Mouse (Mus musculus): ENCODE data around the gene Lmo3. TPM values are rescaled to one million over a fixed set of nuclear protein-coding genes. Genes with fewer than 3 reads are reported as not detected.

The Lmo3 gene
- polyA plus RNA-seq (2012; rRNA removed): 117 and 121 TPM in 2 replicates

DNA sequence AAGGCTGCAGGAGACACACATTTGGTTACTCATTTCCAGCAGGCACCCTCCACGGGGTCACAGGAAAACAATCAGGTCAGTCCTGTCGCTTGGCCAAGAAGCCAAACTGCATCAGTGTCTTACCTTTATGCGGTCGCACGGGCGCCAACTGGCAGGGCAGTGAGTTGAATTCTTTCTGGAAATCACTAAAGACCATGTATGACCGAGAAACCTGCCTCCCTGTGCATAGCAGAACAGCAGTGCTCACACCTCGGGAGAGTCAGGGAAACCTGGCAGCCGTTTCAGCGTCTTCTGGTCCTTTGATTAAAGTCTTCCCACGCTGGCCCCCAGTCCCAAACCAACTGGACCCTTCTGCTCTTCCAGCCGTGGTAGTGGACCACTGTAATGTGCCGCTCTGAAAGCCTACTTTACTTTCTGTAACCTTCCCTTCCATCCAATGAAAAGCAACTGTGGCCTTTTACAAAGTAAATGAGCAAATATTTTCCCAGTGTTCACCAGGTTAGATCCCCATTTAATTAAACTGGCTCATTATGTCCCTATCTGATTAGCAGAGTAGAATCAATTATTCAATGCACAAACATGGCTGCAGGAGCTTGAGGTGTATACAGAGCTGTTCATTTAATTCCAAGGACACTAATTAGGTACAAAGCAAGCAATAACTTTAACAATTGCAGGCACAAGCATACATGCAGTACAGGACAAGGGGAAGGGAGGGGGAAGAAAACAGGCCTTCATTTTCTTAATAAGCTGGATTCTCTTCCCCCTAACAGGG lies at the start of gene Lmo3:
Lmo3 (minus strand) TSS at position 235 of the 772 bp plus-strand sequence.
- peak; percentile 83 for DNase-seq (ENCODE audit: low read depth)
- TF ChIP-seq CTCF (IDR thresholded peaks at IDR 0.05; ENCODE audit: borderline replicate concordance, extremely low read depth, insufficient read depth, insufficient read length) (no peak), POLR2A (IDR thresholded peaks at IDR 0.05; ENCODE audit: borderline replicate concordance, extremely low read depth, insufficient read depth, insufficient read length, poor library complexity, severe bottlenecking) (no peak)

DNA sequence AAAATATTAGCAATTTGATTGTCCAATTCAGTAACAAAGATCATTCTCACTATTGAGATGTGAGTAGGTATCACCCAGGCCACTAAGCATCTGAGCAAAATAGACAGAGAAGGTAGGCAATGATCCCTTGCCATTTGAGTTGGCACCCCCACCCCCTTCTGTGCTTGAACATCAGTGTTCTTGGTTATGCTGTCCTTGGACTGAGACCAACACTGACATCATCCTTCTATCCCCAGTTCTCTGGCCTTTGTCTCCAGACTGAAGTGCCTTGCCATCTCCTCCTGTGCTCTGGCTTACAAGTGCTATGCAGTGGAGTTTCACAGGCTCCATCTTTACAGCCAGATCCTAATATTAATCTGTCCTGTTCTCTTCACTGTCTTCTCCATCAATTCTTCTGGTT lies 39.0 kb upstream of the Lmo3 start:
- TF ChIP-seq POLR2A (IDR thresholded peaks at IDR 0.05; ENCODE audit: borderline replicate concordance, extremely low read depth, insufficient read depth, insufficient read length, poor library complexity, severe bottlenecking): no peak
- no peak for TF ChIP-seq CTCF (IDR thresholded peaks at IDR 0.05; ENCODE audit: borderline replicate concordance, extremely low read depth, insufficient read depth, insufficient read length)
- no peak for DNase-seq (ENCODE audit: low read depth)

DNA sequence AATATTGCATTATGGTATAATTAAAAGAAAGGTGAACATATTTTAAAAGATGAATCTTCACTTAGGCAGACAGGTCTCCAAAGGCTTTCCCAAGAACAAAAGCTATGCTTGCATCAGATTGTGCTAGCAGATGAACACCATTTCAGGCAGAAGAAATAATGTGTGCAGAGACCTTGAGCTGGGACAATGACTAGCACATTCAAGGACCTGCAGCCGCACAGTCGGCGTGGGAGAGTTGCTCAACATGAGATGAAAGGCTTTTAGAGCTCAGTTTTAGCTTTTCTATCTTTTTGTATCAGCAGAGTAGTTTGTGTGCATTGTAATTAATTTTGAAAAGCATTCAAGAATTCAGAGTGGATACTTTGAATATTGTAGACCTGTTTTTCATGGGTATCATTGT lies 36.6 kb upstream of the Lmo3 start:
- no peak for DNase-seq (ENCODE audit: low read depth)
- no peak for TF ChIP-seq CTCF (IDR thresholded peaks at IDR 0.05; ENCODE audit: borderline replicate concordance, extremely low read depth, insufficient read depth, insufficient read length)
- TF ChIP-seq POLR2A (IDR thresholded peaks at IDR 0.05; ENCODE audit: borderline replicate concordance, extremely low read depth, insufficient read depth, insufficient read length, poor library complexity, severe bottlenecking): no peak

GRCm38 (mm10) chr6:138597016-138597415 lies 15.2 kb upstream of the Lmo3 start:
- no peak for TF ChIP-seq CTCF (IDR thresholded peaks at IDR 0.05; ENCODE audit: borderline replicate concordance, extremely low read depth, insufficient read depth, insufficient read length)
- no peak for TF ChIP-seq POLR2A (IDR thresholded peaks at IDR 0.05; ENCODE audit: borderline replicate concordance, extremely low read depth, insufficient read depth, insufficient read length, poor library complexity, severe bottlenecking)
- peak; percentile 45 for DNase-seq (ENCODE audit: low read depth)

- TF ChIP-seq POLR2A (IDR thresholded peaks at IDR 0.05; ENCODE audit: borderline replicate concordance, extremely low read depth, insufficient read depth, insufficient read length, poor library complexity, severe bottlenecking) (no peak), CTCF (IDR thresholded peaks at IDR 0.05; ENCODE audit: borderline replicate concordance, extremely low read depth, insufficient read depth, insufficient read length) (no peak)
- DNase-seq (ENCODE audit: low read depth): no peak
Measured at GRCm38 (mm10) chr6:138595991-138596698, 14.4 kb upstream of the Lmo3 start.

- DNase-seq (ENCODE audit: low read depth): no peak
Measured at GRCm38 (mm10) chr6:138583314-138583713, 1.5 kb upstream of the Lmo3 start.

DNA sequence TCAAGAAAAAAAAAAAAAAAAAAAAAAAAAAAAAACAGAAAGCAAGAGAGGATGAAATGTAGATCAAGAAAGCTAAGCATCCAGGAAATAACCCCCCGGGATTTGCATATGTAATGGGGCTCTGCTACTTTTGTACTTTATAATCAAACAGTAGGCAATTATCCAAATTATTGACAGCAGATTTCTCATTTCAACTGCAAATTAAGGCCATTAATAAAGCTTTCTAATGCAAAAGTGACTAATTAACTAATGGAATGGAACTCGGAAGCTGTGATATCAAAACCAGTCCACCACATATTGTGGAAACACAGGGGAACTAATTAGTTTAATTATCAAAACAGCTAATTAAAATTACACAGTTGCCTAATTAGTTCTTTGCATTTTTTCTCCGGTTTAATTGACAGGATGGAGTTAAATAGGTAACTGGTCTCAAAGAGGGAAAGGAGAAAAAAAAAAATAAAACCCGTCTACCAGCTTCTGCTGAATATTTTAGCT lies 785 bp upstream of the Lmo3 start:
- DNase-seq (ENCODE audit: low read depth): no peak
- no peak for TF ChIP-seq POLR2A (IDR thresholded peaks at IDR 0.05; ENCODE audit: borderline replicate concordance, extremely low read depth, insufficient read depth, insufficient read length, poor library complexity, severe bottlenecking)

More at GRCm38 (mm10) chr6:138583314-138583713, 1.5 kb upstream of the Lmo3 start:
- TF ChIP-seq POLR2A (IDR thresholded peaks at IDR 0.05; ENCODE audit: borderline replicate concordance, extremely low read depth, insufficient read depth, insufficient read length, poor library complexity, severe bottlenecking) (no peak), CTCF (IDR thresholded peaks at IDR 0.05; ENCODE audit: borderline replicate concordance, extremely low read depth, insufficient read depth, insufficient read length) (no peak)

GRCm38 (mm10) chr6:138580491-138581076 lies 1.2 kb downstream of the Lmo3 start:
- DNase-seq (ENCODE audit: low read depth): peak; percentile 63

GRCm38 (mm10) chr6:138563416-138563815 lies 18.4 kb downstream of the Lmo3 start:
- TF ChIP-seq POLR2A (IDR thresholded peaks at IDR 0.05; ENCODE audit: borderline replicate concordance, extremely low read depth, insufficient read depth, insufficient read length, poor library complexity, severe bottlenecking) (no peak), CTCF (IDR thresholded peaks at IDR 0.05; ENCODE audit: borderline replicate concordance, extremely low read depth, insufficient read depth, insufficient read length) (no peak)
- DNase-seq (ENCODE audit: low read depth): no peak

More at GRCm38 (mm10) chr6:138580491-138581076, 1.2 kb downstream of the Lmo3 start:
- TF ChIP-seq CTCF (IDR thresholded peaks at IDR 0.05; ENCODE audit: borderline replicate concordance, extremely low read depth, insufficient read depth, insufficient read length) (no peak), POLR2A (IDR thresholded peaks at IDR 0.05; ENCODE audit: borderline replicate concordance, extremely low read depth, insufficient read depth, insufficient read length, poor library complexity, severe bottlenecking) (no peak)

DNA sequence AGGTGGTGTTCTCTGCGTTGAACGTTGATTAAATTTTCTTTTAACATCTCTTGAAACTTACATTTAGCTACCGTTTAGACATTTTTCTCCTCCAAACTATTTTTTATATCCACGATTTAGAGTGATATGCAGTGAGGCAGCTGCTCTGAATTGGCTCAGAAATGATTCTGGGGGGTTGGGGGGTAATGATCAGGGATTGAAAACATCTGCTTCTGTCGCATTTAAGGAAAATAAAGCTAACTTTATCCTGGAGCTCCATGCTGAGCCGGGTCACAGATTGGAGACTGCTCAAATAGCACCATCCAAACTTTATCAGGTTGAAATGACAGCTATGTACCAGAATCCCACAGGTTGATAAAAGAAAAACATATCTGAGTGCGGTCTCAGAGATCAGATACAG lies 29.6 kb downstream of the Lmo3 start:
- no peak for TF ChIP-seq CTCF (IDR thresholded peaks at IDR 0.05; ENCODE audit: borderline replicate concordance, extremely low read depth, insufficient read depth, insufficient read length)
- TF ChIP-seq POLR2A (IDR thresholded peaks at IDR 0.05; ENCODE audit: borderline replicate concordance, extremely low read depth, insufficient read depth, insufficient read length, poor library complexity, severe bottlenecking): no peak
- no peak for DNase-seq (ENCODE audit: low read depth)

DNA sequence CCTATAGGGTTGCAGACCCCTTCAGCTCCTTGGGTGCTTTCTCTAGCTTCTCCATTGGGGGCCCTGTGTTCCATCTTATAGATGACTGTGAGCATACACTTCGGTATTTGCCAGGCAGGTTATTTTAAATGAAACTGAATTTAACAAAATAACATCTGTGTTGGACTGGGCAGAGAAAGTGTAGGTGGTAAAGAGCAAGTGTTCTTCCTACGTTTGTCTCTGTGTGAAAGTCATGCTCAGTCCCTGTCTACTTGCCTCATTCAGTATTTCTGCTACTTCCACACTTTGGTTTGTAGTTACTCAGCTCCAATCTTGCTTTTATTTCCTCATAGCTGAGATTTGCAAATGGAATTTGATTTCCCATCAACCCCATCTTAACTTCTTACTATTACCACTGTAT lies 46.9 kb downstream of the Lmo3 start:
- TF ChIP-seq POLR2A (IDR thresholded peaks at IDR 0.05; ENCODE audit: borderline replicate concordance, extremely low read depth, insufficient read depth, insufficient read length, poor library complexity, severe bottlenecking) (no peak), CTCF (IDR thresholded peaks at IDR 0.05; ENCODE audit: borderline replicate concordance, extremely low read depth, insufficient read depth, insufficient read length) (no peak)
- DNase-seq (ENCODE audit: low read depth): no peak
